Mouse (Mus musculus): ENCODE measurements around the gene A430078G23Rik.

DNA sequence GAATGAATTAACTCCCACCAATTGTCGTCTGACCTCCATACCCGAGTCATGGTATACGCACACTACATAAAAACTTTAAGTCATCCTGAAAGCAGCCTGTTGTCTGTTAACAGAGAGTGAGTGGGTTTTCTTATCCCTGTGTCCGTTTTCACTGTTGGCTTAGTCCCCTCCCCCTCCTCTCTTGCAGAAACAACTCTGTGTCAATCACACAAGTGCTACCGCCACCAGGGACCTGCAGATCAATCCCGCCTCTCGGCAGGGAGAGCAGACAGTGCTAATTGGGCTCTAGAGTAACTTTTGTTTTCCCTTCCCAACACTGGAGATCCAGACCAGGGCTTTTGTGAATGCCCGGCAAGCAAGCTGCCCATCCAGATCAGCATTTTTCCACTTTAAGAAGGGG is 64.2 kb downstream of the A430078G23Rik start:
- TF ChIP-seq CTCF (IDR thresholded peaks at IDR 0.05; ENCODE audit: low read depth) (no peak), EP300 (IDR thresholded peaks at IDR 0.05; ENCODE audit: low read depth) (no peak)

All from liver, embryonic 14.5 days (tissue).